Mouse (Mus musculus): ENCODE results near the gene Slc44a5. TPM values are rescaled to one million over a fixed set of nuclear protein-coding genes. Genes with fewer than 3 reads are reported as not detected.
A peak's percentile ranks its signal among the peaks of the same experiment; 100 is the strongest.
"Not testable (repeated sequence)": the region's sequence is repeated elsewhere in the genome, so short reads cannot be mapped to it uniquely, and the experiment has no call there.

The Slc44a5 gene
- polyA plus RNA-seq, 1 experiment from 2014 or later = 4.2 TPM

DNA sequence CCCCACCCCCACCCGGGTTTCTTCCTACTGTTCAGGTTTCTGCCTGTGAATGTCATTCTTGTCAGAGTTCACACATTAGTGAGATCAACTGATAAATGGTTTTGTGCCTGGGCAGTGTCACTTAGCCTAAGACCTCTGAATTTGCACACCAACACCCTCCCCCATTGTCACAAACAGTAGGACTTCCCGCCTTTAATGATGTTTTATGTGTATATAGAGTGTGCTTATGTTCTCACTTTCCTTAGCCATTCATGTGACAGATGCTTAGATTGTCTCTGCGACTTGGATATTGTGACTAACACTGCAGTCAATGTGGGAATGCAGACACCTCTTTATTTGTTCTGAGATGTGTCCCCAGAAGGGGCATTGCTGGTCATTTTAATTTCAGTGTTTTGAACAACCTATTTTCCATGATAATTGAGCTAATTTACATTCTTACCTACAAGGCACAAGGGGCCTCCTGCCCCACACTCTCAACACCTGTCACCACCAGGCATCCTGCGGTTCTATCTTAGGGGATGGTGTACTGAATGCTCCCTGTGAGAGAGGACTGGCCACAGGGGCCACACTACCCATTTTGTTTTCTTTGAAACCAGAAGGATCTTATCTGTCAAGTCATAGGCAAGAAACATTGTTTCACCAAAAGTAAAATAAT is 236.7 kb downstream of the Slc44a5 start:
- Histone ChIP-seq H3K9me3 (no peaks in the 10 kb centered on the region), H3K4me1 (replicated peaks) (peaks cover 21% of the 10 kb centered on the region), H3K36me3 (no peaks in the 10 kb centered on the region), H3K9ac (no peak overlapping the region), H3K27me3 (no peaks in the 10 kb centered on the region), H3K4me2 (no peak overlapping the region), H3K4me3 (no peak overlapping the region), H3K27ac (replicated peaks) (no peak overlapping the region)
- no peak for ATAC-seq (ENCODE audit: low read depth)
- 5% methylated on average over 4 of the region's 4 CpGs for WGBS

DNA sequence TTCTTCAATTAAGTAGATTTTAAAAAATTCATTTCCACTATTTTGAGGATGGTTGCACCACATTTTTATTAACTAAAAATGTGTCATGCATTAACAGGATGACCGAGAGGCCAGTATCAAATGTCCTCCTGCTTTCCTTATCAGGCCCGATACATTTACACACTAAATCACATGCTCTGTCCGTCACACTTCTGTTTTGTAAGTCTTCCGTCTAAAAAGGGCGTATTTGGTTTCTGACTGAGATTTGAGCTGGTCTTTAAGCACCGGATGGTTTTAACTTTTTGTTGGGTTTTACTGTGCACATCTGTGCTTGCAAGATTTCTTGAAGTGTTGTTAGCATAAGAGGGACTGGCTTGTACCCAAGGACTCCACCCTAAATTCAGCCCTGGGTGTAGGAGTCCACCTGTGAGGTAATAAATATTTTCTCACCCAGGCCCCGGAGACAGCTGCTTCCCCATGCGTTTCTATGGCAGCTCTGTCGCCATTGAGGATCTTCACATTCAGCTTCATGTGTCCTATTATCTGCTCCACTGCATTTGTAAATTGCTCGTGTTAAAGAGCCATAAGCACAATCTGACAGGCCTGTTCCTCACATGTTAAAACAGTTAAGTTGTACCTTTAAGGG is 237.3 kb downstream of the Slc44a5 start:
- ATAC-seq (ENCODE audit: low read depth) = no peak
- H3K9ac ChIP-seq = no peak overlapping the region
- H3K27ac ChIP-seq (replicated peaks) = no peak overlapping the region
- no peaks in the 10 kb centered on the region for H3K36me3 ChIP-seq
- peaks cover 21% of the 10 kb centered on the region for H3K4me1 ChIP-seq (replicated peaks)
- no peaks in the 10 kb centered on the region for H3K27me3 ChIP-seq
- WGBS = 45% methylated on average over 10 of the region's 10 CpGs
- H3K9me3 ChIP-seq = no peaks in the 10 kb centered on the region
- H3K4me2 ChIP-seq = no peak overlapping the region
- no peak overlapping the region for H3K4me3 ChIP-seq

DNA sequence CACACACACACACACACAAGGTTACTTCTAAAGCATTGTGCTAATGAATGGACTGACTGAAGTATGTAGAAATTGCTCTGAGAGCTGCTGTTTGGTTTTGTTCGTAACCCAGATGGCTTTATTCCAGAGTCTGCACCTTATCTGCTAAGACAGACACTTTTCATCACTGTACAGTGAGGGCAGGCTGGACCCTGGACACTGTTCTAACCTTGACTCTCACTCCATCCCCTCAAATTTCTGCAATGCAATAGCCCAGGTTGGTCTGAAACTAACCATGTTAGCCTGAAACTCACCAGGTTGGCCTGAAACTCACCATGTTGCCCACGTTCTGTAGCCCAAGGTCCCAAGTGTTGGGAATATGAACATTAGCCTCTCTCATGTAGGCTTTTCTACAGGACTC is 239.3 kb downstream of the Slc44a5 start:
- Histone ChIP-seq H3K4me2 (no peak overlapping the region), H3K9me3 (no peaks in the 10 kb centered on the region), H3K36me3 (no peaks in the 10 kb centered on the region), H3K4me1 (replicated peaks) (peaks cover 21% of the 10 kb centered on the region), H3K4me3 (no peak overlapping the region), H3K9ac (no peak overlapping the region), H3K27me3 (no peaks in the 10 kb centered on the region), H3K27ac (replicated peaks) (no peak overlapping the region)
- WGBS = 90% methylated on average over 2 of the region's 2 CpGs
- no peak for ATAC-seq (ENCODE audit: low read depth)

DNA sequence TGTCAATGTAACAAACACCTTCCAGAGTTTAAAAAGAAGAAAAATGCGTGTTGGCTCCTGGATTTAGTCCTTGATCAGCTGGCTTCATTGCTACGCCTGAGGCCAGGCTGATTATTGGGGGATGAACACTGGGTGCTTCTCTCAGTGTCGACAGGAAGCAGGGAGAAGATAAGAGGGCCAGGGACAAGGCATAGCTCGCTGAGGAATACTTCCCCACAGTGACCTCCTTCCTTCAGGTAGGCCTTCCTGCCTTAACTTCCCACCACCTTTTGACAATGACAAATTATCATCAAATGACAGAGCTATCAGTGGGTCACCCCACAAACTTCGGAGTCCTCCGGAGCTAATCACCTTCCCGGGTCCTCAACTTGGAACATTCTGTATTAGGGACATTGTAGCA is 242.1 kb downstream of the Slc44a5 start:
- no peak overlapping the region for H3K4me3 ChIP-seq

DNA sequence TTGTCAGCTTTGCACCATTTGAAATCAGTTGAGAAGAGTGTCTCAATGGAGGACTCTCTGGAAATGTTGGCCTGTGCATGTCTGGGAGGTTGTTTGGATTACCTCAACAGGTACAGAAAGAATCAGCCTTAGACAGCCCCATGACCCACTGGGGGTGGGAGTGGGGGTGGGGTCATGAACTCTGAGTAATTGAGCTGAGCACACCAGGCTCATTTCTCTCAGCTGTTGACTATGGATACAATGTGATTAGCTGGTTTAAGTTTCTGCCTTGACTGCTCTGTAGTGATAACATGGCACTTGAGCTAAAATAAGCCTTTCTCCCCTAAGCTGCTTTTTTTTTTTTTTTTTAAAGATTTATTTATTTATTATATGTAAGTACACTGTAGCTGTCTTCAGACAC is 242.5 kb downstream of the Slc44a5 start:
- Histone ChIP-seq H3K4me2 (no peak overlapping the region), H3K4me3 (no peak overlapping the region), H3K27me3 (no peaks in the 10 kb centered on the region), H3K36me3 (no peaks in the 10 kb centered on the region), H3K9me3 (no peaks in the 10 kb centered on the region), H3K9ac (no peak overlapping the region), H3K4me1 (replicated peaks) (peaks cover 4% of the 10 kb centered on the region; the same call in 1 of the 2 replicates), H3K27ac (replicated peaks) (no peak overlapping the region)
- ATAC-seq (ENCODE audit: low read depth) = no peak

More for the DNA sequence above, 242.1 kb downstream of the Slc44a5 start:
- Histone ChIP-seq H3K27me3 (no peaks in the 10 kb centered on the region), H3K27ac (replicated peaks) (no peak overlapping the region), H3K4me2 (no peak overlapping the region), H3K4me1 (replicated peaks) (peaks cover 8% of the 10 kb centered on the region; the same call in 1 of the 2 replicates), H3K9me3 (no peaks in the 10 kb centered on the region), H3K9ac (no peak overlapping the region), H3K36me3 (no peaks in the 10 kb centered on the region)
- 80% methylated on average over 7 of the region's 7 CpGs for WGBS
- ATAC-seq (ENCODE audit: low read depth) = no peak

- ATAC-seq (ENCODE audit: low read depth) = peak; percentile 27; the same call in 1 of the 2 replicates
- Histone ChIP-seq H3K27ac (replicated peaks) (no peak overlapping the region; the same call in 1 of the 2 replicates), H3K9ac (no peak overlapping the region), H3K9me3 (no peaks in the 10 kb centered on the region), H3K4me3 (no peak overlapping the region), H3K4me2 (no peak overlapping the region), H3K4me1 (replicated peaks) (no peaks in the 10 kb centered on the region; the same call in 1 of the 2 replicates), H3K36me3 (no peaks in the 10 kb centered on the region), H3K27me3 (no peaks in the 10 kb centered on the region)
- 59% methylated on average over 8 of the region's 8 CpGs for WGBS
Observed at GRCm38 (mm10) chr3:154222141-154222591, 248.9 kb downstream of the Slc44a5 start.

GRCm38 (mm10) chr3:154222688-154223087 is 249.5 kb downstream of the Slc44a5 start:
- H3K9me3 ChIP-seq = no peaks in the 10 kb centered on the region
- ATAC-seq (ENCODE audit: low read depth) = 0 out of 2 replicates have a peak, but pooled peaks have one; percentile 55
- H3K4me1 ChIP-seq (replicated peaks) = no peaks in the 10 kb centered on the region; the same call in 1 of the 2 replicates
- H3K36me3 ChIP-seq = no peaks in the 10 kb centered on the region
- WGBS = 58% methylated on average over 4 of the region's 4 CpGs
- no peak overlapping the region for H3K4me2 ChIP-seq
- H3K4me3 ChIP-seq = no peak overlapping the region
- no peaks in the 10 kb centered on the region for H3K27me3 ChIP-seq
- no peak overlapping the region for H3K9ac ChIP-seq
- H3K27ac ChIP-seq (replicated peaks) = peak overlapping the region; percentile 20; the same call in 1 of the 2 replicates

- Histone ChIP-seq H3K9me3 (no peaks in the 10 kb centered on the region), H3K4me3 (no peak overlapping the region), H3K4me1 (replicated peaks) (no peaks in the 10 kb centered on the region; the same call in 1 of the 2 replicates), H3K27ac (replicated peaks) (no peak overlapping the region), H3K9ac (no peak overlapping the region), H3K4me2 (no peak overlapping the region), H3K27me3 (no peaks in the 10 kb centered on the region), H3K36me3 (no peaks in the 10 kb centered on the region)
- peak; percentile 51; the same call in 1 of the 2 replicates for ATAC-seq (ENCODE audit: low read depth)
- 53% methylated on average over 10 of the region's 10 CpGs for WGBS
Observed at GRCm38 (mm10) chr3:154226100-154226752, 253.0 kb downstream of the Slc44a5 start.

GRCm38 (mm10) chr3:154244932-154245331 is 271.7 kb downstream of the Slc44a5 start:
- WGBS = 65% methylated on average over 1 of the region's 1 CpGs
- Histone ChIP-seq H3K36me3 (no peaks in the 10 kb centered on the region), H3K4me2 (no peak overlapping the region), H3K9ac (no peak overlapping the region), H3K27ac (replicated peaks) (no peak overlapping the region), H3K4me1 (replicated peaks) (no peaks in the 10 kb centered on the region), H3K4me3 (no peak overlapping the region), H3K9me3 (no peaks in the 10 kb centered on the region), H3K27me3 (no peaks in the 10 kb centered on the region)
- ATAC-seq (ENCODE audit: low read depth) = no peak

- Histone ChIP-seq H3K9me3 (no peaks in the 10 kb centered on the region), H3K4me2 (no peak overlapping the region), H3K4me1 (replicated peaks) (no peaks in the 10 kb centered on the region), H3K9ac (no peak overlapping the region), H3K27me3 (no peaks in the 10 kb centered on the region), H3K36me3 (no peaks in the 10 kb centered on the region), H3K27ac (replicated peaks) (no peak overlapping the region), H3K4me3 (no peak overlapping the region)
- 90% methylated on average over 2 of the region's 2 CpGs for WGBS
- ATAC-seq (ENCODE audit: low read depth) = no peak
Observed at GRCm38 (mm10) chr3:154251486-154251885, 278.2 kb downstream of the Slc44a5 start.

GRCm38 (mm10) chr3:154252219-154252618 is 279.0 kb downstream of the Slc44a5 start:
- 78% methylated on average over 10 of the region's 10 CpGs for WGBS
- H3K4me2 ChIP-seq = no peak overlapping the region
- ATAC-seq (ENCODE audit: low read depth) = no peak
- no peak overlapping the region for H3K27ac ChIP-seq (replicated peaks)
- H3K9me3 ChIP-seq = no peaks in the 10 kb centered on the region
- no peaks in the 10 kb centered on the region for H3K36me3 ChIP-seq
- H3K9ac ChIP-seq = no peak overlapping the region
- H3K27me3 ChIP-seq = no peaks in the 10 kb centered on the region
- H3K4me1 ChIP-seq (replicated peaks) = no peaks in the 10 kb centered on the region
- H3K4me3 ChIP-seq = no peak overlapping the region

- H3K9ac ChIP-seq; H3K27ac ChIP-seq (replicated peaks); ATAC-seq (ENCODE audit: low read depth); H3K9me3 ChIP-seq; H3K4me2 ChIP-seq; H3K36me3 ChIP-seq; H3K4me3 ChIP-seq; H3K4me1 ChIP-seq (replicated peaks); H3K27me3 ChIP-seq: not testable (repeated sequence)
- WGBS = 89% methylated on average over 2 of the region's 2 CpGs
Observed at GRCm38 (mm10) chr3:154254187-154254586, 281.0 kb downstream of the Slc44a5 start.
